Mouse (Mus musculus) embryo, embryonic 10 days (tissue): ENCODE measurements around the gene Nfix.

Experiments used
- DNase-seq: peaks from one replicate; pipeline ENCODE4 v3.0.0-alpha.2; 2015; ENCODE audit warnings: low spot score

The Nfix gene

DNA sequence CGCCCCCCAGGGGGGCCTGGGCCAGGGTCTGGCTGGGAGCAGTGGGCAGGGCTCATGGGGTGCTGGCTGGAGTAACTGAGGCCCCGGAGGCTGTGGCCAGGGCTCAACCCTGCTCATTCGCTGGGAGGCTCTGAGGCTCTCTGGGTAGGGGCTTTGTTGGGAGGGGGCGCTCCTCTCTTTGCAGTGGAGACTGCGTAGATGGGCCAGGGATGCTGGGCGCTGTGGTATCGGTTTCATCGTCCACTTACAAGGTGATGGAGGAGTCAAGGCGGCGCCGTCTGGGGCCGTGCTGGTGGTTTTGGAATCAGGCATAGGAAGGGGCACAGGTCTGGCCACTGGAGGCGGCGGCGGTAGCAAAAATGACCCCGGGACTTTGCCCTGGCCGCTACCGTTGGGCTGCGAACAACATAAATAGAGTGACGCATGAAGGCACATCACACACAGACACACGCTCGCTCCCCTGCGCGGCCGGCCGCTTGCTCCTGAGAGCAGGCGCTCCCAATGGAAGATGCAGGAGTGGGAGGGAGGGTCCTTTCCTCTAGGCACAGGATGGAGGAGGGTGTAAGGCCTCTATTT is 84.2 kb downstream of the Nfix start:
- no peak for DNase-seq

DNA sequence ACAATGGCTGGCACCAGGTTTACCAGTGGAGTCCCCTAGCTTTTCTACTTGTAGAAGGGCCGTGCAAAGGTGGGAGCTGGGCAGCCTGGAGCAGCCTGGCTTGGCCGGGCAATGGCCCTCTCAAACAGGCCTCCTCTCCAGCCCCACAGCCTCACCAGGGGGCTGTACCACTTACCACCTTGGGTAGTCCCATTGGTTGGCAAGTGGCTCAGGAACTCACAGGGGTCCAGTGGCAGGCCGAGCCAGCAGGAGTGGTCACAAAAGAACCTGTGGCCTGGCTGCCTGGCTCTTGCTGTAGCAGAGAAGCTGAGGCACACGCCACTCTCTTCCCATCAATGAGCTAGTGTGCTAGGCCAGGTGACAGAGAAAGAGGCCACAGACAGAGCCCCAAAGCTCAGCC is 86.0 kb downstream of the Nfix start:
- DNase-seq = no peak

DNA sequence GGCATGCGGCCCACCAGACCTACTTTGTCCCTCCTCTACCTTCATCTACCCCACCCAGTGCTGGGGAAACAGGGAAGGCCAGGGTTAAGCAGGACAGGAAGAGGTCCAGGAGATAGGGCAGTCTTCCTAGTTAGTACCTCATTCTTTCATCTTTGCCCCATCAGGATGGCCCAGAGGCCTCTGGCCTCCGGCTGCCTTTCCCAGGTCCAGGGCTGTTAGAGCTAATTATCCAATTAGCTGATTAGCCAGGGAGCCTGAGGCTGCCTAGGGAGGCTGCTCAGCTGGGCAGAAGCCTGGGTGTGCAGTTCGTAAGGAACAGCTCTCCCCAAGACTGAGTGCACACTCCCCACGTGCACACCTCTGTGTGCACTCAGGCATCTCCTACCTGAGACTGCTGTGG is 86.8 kb downstream of the Nfix start:
- no peak for DNase-seq

DNA sequence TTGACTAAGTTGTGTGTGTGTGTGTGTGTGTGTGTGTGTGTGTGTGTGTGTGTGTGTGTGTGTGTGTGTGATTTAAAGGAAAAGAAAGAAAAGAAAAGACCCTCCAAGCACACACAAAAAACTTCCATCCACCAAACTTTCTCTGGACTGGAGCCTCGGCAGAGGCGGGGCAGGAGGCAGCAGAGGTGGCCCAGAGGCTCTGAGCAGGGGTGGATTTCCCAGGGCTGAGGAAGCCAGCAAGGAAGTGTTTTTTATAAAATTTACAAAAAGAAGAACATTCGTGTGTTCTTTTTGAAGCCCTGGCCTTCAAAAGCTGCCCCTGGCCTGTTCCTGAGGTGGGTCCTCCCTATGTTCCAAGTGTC is 87.4 kb downstream of the Nfix start:
- DNase-seq = no peak

DNA sequence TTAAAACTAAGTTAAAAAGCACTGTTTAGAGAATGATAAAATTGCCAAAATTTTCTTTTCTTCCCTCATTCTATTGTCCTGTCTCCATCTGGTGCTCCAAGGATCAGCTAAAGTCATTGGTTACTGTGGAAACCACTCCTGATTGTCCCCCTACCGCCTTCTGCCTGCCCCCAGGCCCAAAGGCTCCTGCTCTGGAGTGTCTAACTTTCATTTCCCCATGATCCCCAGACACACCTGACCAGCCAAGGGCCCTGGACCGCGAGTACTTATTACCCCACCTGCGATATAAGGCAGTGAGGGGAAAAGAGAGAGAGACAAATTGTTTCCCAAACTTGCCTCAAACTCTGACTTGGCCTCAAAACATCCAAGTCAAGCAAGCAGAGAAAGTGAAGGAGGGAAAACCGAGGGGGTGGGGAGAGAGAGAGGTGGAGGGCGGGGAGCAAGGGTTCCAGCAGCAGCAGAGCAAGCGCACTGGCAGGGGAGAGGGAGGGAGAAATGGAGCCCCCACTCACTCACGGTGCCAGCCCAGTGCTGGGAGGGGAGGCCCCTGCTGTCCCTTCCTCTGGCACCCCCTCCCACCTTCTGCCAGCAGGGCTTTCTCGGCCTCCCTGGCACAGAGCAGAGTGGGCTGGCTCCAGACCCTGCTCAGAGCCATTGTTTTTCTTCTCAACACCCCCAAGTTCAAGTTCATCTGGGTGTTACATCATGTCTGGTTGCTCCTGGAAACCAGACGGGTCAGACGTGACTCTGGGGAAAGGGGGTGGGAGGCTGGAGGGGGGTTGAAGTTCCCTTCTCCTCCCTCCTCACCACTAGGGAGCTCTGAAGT is 88.0 kb downstream of the Nfix start:
- peak; percentile 46 for DNase-seq

DNA sequence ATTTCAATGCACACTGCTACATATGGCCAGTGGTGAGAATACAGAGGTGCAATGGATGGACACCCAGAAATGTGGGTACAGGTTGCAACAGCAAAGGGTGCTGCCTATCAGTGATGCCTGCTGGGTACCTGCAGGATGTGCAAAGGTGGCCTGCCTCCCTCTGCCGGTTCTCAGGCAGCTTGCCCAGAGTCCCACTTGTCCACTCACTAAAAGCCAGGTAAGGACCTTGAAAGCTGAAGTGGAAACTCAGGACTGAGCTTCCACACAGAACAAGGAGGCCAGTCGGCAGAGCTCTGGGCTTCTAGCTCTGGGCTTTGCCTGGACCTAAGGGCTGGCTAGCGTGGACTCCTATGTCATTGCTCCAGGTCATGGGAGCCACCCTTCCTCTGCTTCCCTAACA is 88.8 kb downstream of the Nfix start:
- no peak for DNase-seq

DNA sequence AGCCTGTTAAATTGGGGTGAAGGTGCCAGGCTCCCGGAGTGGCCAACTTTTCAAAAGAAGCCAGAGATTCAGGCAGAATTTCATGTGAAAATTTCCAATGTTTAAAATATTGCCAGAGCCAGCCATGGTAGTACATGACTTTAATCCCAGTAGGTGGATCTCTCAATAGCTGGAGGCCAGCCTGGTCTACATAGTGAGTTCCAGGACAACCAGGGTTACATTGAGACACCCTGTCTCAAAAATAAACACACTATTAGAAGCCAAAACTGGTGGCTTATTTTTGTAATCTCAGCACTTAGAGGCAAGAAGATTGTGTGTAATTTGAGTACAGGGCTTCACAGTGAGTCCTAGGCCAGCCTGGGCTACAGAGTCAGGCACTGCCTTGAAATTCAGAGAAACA is 90.2 kb downstream of the Nfix start:
- DNase-seq = no peak

DNA sequence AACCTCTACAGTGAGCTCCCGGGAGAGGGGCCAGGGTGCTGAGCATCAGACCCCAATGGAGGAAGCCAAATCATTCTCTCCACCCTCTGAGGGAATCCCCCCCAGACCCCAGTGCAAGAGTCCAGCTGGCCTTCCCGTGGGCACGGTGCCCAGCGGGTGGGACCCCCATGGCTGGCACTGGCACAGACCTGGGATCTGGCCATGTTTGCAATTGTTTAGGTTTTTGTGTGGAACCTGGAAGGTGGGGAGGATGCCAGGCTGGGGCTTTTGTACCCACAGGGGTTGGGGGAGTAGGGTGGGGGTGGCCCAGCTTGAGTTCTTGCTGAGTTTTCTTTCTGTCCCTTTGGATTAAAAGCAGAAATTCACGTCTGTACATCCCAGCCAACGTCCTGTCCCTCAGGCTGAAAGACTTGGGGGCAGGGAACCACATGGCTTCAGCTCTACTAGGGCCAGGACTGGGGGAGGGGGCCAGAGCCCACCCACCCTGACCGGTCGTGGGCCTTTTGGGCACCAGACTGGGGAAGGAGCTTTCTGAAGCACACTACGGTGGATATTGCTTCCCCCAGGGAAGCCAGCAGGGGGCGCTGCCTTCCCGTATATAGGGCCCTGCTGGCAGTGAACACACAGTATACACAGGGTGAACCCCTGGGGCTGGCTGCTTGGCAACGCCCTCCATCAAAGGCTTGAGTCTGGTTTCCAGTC is 91.2 kb downstream of the Nfix start:
- peak; percentile 91 for DNase-seq

DNA sequence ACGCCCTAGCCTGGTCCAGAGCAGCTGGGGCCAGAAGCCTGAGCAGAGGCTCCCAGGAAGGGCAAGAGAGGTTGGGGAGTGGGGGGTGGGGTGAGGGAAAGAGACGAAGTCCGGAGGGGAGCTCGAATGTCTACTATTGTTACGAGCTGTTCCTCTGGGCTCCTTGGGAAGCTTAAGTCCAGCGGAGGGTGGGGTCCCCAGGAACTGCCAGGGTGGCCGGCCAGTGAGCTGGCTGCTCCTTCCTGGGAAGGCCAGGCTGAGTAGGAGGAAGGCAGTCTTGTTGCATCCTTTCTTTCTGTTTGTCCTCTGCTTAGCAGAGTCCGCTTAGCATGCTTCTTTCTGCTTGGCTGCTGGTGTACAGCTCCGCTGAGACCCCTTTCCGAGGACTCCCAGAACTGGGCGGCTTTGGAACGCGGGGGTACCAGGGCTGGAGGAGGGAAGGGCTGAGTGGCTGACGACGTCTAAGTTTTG is 92.0 kb downstream of the Nfix start:
- DNase-seq = peak; percentile 31

DNA sequence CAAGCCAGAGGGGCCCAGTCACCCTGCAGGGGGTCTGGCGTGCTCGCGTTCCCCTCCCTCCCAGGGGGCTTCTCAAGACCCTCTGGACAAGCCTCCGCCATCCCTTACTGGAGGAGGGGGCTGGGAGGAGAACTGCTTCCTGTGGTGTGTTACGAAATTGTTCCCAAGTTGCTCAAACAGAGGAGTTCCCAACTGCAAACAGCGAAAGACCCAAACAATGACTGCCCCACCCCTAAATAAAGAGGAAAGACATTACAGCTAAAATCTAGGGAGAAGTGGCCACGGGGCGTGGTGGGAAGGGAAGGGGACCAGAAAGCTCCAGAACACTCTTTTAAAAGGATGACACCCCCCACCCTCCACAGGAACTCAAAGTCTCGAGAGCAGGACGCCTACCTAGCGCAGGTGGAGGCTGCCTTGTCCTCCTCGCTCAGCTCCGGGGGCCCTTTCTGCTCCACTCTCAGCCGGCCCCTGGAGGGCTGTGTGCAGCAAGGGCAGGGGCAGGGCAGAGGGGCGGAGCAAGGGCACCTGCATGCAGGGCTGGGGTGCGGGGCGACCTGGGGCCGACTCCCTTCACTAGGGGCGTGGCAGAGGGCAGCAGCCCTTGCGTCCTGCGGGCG is 92.8 kb downstream of the Nfix start:
- no peak for DNase-seq

DNA sequence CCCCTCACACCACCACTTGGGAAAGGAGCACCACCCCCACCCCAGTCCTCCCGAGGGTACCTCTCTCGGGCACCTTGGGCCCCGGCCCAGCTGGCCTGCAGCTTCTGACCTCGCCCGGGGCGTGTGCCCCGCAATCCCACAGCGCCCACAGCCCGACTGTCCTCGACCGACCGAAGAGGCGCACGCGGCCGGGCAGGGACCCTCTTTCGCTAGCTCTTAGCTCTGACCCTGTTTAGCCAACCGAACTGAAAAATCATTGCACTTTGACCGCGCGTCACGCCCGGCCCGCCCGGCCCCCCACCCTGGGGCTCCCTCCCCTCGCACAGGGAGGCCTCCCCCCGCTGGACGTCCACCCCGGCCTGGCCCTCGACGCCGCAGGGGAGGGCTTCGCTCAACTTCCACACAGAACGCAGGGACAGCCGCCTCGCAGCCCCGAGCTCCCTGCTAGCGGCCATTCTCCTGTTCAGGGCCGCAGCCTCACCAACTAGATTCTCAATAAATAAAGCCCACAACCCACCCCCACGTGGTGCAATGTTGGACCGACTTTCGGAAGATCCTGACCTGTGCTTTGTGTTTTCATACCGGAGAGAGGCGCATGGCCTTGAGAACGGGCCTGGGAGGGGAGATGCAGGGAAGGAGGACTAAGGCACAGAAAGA is 93.4 kb downstream of the Nfix start:
- peak; percentile 48 for DNase-seq

DNA sequence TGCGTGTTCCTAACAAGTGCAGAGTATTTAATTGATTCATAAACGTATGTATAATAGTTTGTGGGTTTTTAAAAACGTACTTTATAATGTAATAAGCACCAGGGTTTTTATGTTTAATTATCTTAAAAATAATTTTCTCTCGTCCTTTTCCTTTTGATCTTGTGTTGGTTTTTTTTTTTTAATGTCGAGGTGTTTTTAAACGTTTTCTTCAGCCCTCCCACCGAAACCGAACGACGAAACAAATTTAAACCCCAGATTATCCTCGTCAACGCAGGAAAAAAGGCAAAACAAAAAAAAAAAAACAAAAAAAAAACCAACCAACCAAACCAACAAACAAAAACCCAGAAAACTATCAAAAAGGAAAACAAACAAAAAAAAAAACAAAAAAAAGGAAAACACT is 94.2 kb downstream of the Nfix start:
- DNase-seq = no peak

DNA sequence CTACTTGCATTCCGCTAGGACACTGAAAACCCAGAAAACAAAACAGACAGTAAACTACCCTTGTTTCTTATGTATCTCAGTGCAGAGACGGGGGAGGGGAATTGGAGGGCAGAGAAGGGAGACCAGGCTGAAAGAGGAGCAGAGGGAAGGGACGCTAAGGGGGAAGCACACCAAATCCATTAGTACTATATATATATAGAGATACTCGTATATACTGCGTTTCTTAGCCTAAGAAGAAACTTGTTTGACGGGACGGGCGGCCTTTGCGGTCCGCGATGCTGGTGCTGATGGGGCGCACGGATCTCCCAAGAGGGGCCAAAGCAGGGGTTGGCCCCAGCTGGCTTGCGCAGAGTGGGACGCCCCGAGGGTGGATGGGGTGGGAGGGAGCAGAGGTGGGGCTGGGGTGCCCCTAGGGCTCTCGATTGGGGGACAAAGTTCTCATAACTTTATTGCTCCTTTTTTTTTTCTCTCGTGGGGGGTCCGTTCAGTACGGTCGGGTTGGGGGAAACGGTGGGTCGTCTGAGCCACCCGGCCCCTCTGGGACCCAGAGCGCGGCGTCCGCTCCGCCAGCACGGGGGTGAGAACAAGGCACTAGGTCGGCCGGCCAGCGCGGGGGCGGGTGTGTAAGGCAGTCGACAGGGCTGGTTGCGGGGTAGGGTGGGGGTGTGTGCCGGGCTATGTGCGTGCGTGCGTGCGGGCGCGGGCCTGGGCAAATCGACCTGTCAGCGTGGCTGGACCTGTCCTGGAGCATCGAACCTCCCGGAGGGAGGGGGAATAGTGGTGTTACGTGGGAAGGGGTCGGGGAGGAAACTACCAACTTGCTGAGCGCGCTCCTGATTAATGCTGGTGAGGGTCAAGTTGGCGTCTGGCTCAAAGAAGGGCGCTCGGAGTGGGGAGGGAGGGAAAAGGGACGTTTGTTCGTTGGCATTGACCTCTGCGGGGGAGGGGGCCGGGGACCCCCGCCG is 95.0 kb downstream of the Nfix start:
- DNase-seq = peak; percentile 30

DNA sequence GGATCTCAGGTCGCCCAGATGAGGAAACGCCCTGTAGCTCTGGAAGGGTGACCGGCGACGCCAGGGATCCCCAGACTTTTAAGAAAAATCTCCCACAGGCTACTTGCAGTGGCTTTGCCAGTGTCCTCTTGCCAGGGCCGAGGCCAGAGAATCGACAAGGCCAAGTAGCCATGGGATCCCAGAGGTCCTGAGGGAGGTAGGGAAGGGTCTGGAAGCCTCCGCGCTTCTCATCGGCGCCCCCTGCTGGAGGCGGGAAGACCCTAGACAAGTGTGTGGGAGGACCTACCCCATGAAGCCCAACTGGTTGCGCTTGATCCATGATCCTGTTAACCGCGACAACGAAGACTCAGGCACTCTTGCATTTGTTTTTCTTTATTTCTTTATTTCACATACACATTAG is 95.8 kb downstream of the Nfix start:
- peak; percentile 90 for DNase-seq

DNA sequence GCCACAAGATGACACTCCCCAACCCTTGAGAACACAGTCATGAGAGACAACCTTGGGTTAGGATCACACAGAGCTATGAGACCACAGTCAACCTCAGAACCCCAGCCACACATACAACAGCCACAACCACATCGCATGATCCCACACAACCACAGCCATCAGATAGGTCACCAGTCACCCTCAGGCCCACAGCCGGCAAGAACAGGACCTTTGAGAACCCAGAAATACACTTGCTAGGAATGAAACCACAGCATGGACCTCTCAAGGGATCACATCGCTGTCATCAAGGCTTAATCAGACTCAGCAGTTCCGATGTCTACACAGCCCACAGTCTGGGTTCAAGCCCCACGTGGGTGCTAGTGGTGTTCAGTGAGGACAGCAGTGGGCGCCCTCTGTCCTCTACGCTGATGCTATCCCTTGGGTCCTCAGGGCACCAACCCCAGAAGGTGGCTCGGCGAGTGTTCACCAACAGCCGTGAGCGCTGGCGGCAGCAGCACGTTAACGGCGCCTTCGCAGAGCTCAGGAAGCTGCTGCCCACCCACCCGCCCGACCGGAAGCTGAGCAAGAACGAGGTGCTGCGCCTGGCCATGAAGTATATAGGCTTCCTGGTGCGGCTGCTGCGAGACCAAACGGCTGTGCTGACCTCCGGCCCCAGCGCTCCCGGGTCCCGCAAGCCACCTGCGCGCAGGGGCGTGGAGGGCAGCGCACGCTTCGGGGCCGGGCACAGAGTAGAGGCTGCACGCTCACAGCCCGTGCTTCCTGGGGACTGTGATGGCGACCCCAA is 96.5 kb downstream of the Nfix start:
- DNase-seq = no peak

DNA sequence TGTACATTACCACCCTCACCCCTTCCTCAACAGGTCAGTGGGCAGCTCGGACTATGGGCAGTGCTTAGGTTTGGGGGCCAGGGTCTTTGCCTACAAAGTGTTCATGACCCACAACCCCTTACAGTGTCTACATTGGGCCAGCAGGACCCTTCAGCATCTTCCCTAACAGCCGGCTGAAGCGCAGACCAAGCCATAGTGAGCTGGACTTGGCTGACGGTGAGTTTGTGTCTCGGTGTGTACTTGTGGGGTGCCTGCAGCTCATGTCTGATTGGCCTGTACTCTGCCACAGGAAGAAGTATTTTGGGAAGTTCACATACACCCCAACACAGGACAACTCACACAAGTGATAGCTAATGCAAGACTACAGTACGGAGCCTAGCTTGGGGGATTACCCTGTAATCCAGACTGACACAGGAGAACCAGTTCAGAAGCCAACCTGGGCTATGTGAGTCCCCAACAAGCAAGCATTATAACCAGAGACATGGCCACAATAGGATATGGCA is 97.1 kb downstream of the Nfix start:
- no peak for DNase-seq

DNA sequence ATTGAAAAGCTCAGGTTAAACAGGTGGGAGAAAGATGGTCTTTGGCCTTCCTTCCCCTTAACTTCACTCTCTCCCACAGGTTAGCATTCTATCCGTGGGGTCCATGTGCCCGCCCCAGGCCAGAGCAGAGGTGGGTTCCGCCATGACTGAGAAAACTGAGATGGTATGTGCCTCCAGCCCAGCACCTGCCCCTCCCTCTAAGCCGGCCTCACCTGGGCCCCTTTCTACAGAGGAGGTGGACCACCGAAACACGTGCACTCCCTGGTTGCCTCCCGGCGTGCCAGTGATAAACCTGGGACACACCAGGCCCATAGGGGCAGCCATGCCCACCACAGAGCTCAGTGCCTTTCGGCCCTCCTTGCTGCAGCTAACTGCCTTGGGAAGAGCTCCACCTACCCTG is 97.6 kb downstream of the Nfix start:
- DNase-seq = no peak

DNA sequence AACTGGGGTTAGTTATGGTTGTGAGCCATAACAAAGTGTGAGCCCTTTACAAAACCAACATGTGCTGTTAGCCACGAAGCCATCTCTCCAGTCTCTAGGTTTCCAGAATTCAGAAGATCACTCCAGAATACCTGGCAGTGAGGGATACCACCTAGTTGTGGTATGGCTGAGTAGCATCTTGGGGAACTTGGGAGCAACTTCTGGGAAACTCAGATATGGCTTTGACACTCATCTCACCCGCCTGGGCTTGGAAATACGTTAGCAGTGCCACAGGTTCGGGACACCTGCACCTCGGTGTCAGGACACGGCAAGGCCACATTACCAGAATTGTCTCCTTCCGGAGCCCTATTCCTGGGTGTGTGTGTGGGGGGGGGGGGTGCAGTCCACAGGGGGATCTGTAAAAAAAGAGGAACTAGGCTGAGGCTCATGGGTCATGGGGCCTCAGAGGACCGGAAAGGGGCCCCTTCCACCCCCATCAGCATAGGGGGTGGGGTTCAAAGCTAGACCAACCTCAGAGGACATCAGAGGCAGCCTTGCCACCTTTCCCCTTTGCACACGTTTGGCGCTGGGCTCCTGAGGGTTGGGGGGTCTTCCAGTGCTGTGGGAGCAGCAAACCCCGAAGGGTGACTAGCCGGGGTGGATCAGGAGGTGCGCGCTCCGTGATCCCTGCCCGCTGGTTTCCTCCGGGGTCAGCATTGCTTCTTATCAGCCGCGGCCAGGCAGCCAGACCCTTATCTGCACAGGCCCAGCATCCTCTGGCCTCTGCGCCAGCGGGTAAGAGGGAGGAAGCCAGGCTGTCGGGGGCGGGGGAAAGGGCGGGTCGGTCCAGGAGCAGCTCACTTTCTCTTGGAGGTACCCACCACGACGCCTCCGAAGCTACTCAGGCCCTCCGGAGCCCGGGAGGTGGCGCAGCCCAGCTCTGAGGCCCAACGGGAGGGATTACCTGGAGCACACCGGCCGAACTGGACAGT is 98.9 kb downstream of the Nfix start, which contains the start of gene Lyl1:
Gene Lyl1, plus strand, starts transcription at position 517 of the 971 bp plus-strand sequence.
- DNase-seq = peak; percentile 63

DNA sequence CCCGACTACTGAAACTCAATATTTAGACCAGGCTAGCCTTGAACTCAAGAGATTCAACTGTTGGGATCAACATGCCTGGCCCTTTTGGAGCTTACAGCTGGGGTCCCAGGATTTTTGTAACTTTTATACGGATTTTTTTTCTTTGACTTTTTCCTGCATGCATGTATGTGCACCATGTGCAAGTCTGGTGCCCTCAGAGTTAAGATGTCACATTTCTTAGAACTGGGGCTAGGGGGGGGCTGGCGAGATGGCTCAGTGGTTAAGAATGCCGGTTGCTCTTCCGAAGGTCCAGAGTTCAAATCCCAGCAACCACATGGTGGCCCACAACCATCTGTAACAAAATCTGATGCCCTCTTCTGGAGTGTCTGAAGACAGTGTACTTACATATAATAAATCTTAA is 99.6 kb downstream of the Nfix start:
- DNase-seq = no peak
